Mouse (Mus musculus) spleen, postnatal 36 days (tissue): ENCODE results near the gene Gfpt2.

Experiments used
- DNase-seq, 2 experiments: peaks; one replicate each; pipeline ENCODE4 v3.0.0; 2022; ENCODE audit warnings: low spot score in 2 of 2, mixed read lengths in 1 of 2

The Gfpt2 gene

DNA sequence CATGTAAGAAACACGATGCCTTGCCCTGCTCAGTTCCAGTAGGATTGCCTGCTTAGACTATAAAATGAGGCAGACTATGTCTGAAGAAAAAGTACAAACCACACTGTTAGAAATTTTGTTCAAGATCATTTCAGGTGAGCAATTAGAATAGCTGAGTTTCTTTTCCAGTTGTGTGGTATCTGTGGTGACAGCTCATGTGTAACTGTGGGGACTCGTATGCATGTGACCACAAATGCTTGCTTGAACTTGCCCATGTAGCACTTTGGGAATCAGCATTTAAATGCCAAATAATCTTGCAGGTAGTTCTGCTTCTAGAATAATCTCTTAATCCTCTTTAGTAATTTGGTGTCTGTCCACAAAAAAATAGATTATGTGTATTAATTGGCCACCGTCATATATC is 89.4 kb downstream of the Gfpt2 start:
- no peak for DNase-seq
